Mouse (Mus musculus): ENCODE measurements around the gene Map3k12.

The Map3k12 gene

DNA sequence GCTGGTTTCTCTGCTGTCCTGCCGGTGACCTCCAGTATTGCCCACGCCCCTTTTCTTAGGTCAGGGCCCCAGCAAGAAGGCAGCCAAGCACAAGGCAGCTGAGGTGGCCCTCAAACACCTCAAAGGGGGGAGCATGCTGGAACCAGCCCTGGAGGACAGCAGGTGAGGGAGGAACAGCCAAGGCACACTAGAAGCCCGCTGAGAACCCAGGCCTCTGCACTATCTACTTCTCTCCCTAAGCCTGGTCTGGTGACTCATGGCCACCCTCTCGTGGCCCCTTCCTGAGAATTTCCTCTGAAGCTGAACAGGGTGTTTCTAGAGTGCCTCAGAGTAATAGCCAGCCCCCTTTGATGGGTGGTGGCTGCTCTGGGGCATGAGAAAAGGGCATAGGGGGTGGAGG is 3.6 kb upstream of the Map3k12 start:
- no peak for DNase-seq (ENCODE audit: extremely low read depth, low read depth, low spot score)

DNA sequence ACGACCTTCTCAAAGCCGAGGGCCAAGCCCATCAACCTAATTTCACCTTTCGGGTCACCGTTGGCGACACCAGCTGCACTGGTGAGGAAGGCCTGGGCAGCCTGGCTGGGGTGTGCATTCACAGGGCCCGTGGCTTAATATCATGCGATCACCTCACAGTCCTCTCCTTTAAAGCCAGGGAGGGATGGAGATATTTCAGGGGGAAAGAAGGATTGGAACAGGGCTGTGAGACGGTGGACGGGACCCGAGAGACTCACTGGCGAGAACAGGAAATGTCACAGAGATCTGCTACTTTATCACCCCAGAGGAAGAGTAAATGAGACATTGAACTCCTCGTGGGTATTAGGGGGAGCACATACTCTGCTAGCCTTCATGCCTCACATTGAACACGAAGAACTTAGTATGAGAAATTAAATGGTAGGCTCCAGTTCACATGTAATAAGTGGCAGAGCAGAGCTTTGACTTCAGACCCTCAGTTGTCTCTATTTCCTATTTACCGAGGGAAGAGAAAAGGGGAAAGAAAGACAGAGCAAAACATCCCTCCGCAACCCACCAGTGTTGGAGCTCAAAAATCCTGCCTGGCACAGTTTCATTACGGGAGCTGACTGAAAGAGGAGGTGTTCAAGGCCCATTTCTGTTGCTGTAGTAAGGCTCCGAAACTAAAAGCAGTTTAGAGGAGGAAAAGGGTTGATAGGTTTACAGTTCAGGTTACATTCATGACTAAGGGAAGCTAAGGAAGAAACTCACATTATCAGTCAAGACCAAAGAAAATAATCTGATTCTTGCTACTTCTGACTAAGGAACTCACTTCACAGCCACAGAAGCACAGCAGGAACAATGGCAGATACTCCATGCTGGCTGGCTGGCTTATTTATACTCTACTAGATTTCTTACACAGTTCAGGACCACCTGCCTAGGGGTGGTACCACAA is 2.6 kb upstream of the Map3k12 start:
- DNase-seq (ENCODE audit: extremely low read depth, low read depth, low spot score), result no peak

DNA sequence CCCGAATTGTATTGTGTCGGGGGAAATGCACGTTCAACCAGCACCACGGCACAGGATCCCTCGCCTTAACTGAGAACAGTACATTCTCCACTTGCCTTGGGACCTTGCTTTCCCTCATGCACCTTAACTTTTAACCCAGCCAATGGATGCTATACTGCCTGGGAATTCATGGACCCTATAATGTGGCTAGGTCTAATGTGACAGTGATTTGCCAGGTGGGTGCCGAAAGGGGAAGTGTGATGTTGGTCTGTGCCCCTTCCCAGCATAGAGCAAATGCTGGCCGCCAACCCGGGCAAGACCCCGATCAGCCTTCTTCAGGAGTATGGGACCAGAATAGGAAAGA is 2.0 kb upstream of the Map3k12 start:
- DNase-seq (ENCODE audit: extremely low read depth, low read depth, low spot score), result no peak

DNA sequence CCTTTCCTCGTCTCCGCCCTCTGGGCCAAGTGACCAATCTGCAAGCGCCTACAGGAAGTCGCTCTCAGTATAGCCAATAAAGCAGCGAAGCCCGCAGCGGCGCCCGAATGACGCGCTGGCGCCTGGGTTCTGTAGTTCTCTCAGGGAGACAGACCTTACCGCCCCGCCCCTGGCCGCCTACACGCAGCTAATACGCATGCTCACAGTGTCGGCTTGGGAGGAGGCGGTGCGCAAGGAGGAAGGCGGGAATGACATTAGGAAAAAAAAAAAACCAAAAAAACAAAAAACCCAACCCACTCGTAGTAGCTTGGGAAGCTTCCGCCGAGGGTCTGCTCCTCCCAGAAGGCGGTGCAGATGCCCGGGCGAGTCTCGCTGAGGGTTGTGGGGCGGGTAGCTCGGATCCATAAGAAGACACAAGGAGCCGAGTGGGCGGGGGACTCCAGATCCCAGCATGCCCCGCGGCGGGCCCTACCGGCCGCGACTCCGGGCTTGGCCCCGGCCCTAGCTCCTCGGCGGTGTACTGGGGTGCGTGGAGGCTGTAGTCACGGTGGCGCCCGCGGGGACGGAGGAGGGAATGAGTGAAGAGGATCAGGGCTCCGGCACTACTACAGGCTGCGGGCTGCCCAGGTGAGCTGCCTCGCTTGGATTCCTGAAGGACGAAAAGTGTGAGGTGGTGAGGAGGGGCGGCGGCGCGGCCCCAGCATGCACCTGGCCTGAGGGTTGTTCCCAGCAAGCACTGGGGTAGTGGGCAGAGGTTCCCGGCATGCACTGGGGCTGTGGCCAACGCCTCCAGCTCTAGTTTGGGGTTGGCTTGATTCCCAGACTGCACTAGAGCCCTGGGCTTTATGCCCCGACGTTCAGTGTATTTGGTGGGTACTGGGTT is 1.4 kb upstream of the Map3k12 start, which contains the start of gene Tarbp2:
TSS of gene Tarbp2 (plus strand) at position 217 of the 883 bp plus-strand sequence.
- peak; percentile 99 for DNase-seq (ENCODE audit: extremely low read depth, low read depth, low spot score)

DNA sequence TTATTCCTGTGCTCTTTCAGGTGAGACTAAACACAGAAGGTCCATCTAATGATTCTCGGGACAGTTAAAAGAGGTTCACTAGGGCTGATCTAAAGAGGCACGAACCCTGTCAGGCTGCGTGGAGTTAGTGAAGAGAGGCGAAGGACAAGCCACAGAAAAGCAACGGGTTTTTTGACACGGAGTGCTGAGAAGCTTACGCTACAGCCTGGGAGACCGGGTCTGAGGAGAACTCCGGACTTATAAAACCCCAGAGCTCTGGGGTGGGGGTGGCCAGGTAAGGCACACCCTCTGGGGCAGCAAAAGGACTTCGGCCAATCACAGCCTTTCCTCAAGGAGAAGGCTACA is 739 bp upstream of the Map3k12 start:
- DNase-seq (ENCODE audit: extremely low read depth, low read depth, low spot score), result no peak

DNA sequence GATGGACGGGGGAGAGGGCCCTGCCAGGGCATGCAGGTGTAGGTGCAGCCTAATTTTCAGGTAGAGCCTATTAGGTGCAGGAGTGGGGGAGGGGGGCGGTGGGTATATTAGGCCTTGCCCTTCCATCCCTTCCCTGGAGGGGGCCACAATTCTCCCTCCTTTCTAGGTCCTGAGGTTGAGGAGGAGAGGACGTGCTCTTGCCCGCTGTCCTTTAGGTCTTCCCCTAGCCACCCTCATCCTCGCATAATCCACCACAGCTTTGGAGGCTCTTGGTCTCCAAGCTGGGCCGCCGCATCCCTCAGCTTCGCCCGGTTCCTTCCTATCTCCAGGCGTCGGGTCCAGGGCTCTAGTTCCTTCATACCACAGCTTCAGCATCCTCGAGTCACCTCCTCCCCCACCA is 571 bp downstream of the Map3k12 start:
- no peak for DNase-seq (ENCODE audit: extremely low read depth, low read depth, low spot score)

DNA sequence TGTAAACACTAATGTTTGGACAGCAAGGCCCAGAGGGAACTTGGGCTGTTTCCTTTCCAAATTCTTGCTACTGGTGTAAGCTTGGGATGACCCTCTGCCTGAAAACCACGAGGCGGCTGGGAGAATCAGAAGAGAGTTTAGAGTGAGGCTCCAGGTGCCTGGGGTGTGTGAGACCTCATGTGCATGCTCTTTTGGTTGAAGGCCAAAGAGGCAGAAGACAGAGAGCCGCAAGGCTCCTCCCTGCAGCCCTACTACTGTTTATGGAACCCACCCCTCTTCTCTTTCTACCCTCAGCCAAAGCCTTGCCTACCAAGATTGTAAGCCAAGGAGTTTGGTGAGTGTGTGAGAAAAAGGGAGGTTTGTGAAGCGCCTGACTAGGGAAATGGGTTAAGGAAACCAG is 1.1 kb downstream of the Map3k12 start:
- no peak for DNase-seq (ENCODE audit: extremely low read depth, low read depth, low spot score)

DNA sequence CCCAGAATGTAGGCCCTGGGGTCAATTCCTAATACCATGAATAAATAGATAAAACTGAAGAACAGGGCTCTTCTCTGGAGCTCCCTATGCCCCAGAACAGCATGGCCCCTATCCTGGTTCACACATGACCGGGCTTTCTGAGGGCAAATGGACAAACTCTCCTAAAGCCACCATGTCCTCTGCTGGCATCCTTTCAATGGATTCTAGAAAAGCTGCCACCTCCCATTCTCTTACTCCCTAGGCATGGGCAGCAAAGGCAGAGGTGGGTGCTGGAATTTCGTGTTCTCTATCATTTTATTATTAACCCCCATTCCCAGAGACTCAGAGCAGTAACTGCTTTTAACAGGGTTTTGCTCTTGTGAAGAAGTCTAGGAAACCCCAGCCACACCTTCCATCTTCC is 1.6 kb downstream of the Map3k12 start:
- DNase-seq (ENCODE audit: extremely low read depth, low read depth, low spot score), result no peak

DNA sequence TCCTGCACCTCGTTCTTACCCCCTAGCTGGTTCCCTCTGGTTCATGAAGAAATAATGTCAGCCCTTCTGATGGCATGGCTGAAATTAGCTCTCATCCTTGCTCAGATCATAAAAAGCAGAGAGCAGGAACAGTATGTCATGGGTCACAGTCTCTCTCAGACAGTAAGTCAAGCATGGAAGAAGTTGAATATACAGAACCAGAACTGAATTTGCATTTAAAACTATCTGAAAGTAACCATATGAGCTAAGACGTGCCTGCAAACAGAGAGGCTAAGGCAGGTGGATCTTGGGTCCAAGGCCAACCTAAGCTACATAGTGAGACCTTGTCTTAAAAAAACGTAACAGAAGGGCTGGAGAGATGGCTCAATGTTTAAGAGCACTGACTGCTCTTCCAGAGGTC is 3.9 kb downstream of the Map3k12 start:
- DNase-seq (ENCODE audit: extremely low read depth, low read depth, low spot score), result no peak

DNA sequence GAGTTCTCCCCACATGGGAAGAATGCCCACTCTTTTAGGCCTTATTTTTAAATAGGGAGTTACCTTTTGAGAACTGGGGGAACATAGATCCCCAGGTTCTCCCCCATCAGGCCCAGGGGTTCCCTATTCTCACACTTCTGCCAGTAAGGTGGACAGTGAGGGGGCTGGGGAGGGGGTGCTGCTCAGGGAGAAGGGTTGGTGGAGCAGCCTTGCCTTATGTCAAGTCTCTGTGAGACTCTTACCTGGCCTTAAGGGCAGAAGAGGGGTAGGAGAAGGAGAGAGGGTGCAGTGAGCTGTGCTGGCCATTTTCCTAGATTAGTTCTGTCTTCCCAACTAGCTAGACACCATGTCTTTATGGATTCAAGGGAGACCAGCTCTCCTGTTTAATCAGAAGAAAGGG is 4.4 kb downstream of the Map3k12 start:
- no peak for DNase-seq (ENCODE audit: extremely low read depth, low read depth, low spot score)

DNA sequence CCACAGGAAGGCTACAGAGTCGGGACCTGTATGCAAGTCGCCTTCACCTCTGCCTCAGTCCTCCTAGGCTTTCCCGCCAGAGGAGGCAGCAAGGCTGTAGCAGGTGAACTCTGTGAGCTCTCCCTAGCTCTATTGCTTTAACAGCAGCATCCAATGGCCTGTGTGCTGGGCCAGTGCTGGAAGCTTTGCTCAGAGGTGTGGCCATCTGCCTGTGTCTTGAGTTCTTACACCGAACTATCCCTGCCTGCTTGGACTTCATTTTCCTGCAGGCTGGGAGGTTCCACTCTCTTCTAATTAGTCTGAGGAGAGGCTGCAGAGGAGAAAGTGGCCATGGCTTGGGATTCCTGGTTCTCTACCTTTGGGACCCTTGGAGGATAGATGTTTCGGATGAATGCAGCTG is 4.9 kb downstream of the Map3k12 start:
- DNase-seq (ENCODE audit: extremely low read depth, low read depth, low spot score), result no peak

DNA sequence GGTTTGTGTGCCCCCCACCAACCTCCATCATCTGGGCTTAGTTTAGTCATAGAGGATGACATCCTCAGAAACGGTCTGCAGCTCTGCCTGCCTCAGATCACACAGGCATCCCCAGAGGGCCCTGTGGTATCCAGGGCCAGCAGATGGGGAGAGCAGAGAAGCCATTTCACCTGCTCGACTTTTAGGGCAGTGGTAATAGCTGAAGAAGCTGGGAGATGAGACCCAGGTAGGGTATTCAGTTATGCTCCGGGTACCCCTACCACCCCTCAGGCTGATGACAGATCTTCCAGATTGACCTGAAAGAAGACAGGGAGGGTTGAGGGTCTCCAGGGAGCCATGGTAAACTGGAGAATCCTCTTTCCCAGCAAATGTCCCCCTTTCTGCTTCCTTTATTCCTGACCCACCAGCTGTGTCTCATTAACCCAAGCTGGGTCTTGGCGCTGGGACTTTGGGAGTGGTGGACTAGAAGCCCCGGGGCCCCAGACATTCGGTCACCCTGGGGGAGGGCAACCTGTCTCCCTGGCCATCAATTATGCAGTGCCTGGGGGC is 5.5 kb downstream of the Map3k12 start:
- no peak for DNase-seq (ENCODE audit: extremely low read depth, low read depth, low spot score)

DNA sequence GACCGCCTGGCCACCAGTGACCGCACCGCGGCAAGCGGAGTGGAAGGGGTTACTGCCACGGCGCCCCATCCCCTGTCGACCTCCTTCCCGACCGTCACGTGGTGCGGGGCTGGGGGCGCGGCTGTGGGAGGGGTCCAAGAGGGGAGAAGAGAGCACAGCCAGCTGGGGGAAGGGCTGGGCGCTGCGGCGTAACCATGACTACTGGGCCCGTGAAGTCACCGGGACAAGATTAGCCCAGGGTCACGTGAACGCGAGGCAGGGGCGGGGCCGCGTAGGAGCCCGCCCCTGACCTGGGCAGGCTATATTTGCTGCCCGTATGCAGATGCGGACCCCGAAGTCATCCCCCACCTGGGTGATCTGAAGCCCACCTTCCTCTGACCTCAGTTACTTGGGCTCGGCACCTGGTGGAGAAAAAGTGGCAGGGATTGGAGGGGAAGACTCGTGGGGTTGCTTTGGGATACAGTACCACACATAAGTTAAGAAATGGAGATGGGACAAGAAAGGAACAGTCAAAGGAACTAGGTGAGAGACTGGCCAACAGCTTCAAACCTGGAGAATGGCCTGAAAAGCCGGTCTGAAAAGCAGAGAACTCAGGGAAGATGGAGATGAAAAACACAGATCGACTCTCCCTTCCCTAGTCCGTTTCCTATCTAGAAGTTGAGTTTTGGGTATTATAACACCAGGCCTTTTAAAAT is 6.1 kb downstream of the Map3k12 start:
- no peak for DNase-seq (ENCODE audit: extremely low read depth, low read depth, low spot score)

DNA sequence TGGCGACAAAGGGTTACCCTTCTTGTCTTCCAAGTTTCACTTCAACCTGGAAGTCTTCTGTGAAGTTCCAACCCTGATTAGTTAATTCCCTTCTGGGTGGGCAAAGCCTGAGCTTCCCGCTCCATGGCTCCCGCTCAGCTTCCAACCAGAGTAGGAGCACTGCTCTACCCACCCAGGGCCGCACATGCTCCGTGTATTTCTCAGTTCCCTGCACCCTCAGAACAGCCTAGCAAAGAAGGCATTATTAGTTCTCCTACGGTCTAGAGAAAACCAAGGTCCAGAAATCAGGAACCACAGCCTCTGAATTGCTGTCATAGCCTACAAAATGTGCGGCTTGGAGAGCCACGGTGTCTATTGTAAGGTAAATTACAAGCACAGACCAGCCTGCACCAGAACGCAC is 6.8 kb downstream of the Map3k12 start:
- no peak for DNase-seq (ENCODE audit: extremely low read depth, low read depth, low spot score)

DNA sequence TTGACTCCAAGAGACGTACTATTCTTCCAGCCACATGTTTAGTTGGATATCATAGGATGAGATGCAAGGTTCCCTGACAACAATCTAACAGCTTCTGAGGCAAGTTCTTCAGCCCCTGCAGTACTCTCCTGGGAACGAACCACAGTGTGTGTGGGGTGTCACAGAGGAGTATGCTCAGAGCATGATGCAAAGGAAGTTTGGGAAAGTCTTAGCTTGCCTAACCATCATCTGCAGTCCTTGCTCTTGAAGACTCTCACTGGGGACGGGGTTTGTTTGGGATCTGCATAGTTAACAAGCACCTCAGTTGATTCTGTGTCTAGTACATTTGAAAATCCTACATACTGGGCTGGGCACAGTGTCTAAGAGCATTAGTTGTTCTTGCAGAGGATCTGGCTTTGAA is 8.5 kb downstream of the Map3k12 start:
- DNase-seq (ENCODE audit: extremely low read depth, low read depth, low spot score), result no peak

DNA sequence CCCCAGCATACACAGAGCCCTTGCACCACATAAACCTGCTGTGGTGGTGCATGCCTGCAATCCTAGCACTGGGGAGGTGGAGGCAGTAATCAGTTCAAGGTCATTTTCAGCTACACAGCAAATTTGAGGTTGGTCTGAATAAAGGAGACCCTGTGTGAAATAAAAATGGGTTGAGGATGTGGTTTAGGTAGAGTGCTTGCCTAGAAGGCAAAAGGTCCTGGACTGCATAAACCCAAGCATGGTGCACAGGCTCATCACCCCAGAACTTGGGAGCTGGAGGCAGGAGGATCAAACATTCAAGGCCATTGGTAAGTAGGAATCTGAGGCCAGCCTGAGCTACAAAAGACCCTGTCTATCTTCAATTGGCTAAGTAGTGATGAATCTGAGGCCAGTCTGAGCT is 9.3 kb downstream of the Map3k12 start:
- no peak for DNase-seq (ENCODE audit: extremely low read depth, low read depth, low spot score)

DNA sequence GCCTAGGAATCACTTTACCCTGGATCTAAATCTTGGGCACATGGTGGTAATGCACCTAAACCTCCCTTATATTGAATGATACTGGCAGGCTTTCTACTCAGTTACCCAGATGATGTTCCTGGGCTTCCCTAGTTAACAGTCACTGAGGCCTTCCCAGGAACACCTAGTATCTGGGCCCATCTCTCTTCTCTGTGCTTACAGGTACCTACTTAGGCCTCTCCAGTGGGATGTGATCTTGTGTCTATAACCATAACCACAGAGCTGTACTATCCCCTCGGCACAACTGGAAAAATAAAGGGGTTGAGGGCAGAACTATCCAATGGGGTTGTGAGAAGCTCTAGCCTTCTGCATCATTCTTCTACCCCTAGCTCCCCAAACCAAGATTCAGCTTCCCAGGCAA is 10.0 kb downstream of the Map3k12 start:
- no peak for DNase-seq (ENCODE audit: extremely low read depth, low read depth, low spot score)

DNA sequence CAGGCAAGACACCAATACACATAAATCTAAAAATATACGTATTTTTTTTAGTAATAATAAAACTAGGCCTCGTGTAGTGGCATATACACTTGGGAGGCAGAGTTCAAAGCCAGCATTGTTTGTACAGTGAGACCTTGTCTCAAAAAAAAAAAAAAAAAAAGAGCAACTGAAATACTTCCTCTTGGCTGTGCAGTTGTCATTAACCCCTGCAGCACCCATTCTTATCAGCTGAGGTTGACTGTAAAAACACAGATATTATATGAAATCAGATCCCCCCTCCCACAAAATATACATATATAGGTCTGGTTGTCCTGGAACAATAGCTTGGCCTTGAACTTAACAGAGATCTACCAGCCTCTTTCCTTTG is 10.4 kb downstream of the Map3k12 start:
- DNase-seq (ENCODE audit: extremely low read depth, low read depth, low spot score), result no peak

DNA sequence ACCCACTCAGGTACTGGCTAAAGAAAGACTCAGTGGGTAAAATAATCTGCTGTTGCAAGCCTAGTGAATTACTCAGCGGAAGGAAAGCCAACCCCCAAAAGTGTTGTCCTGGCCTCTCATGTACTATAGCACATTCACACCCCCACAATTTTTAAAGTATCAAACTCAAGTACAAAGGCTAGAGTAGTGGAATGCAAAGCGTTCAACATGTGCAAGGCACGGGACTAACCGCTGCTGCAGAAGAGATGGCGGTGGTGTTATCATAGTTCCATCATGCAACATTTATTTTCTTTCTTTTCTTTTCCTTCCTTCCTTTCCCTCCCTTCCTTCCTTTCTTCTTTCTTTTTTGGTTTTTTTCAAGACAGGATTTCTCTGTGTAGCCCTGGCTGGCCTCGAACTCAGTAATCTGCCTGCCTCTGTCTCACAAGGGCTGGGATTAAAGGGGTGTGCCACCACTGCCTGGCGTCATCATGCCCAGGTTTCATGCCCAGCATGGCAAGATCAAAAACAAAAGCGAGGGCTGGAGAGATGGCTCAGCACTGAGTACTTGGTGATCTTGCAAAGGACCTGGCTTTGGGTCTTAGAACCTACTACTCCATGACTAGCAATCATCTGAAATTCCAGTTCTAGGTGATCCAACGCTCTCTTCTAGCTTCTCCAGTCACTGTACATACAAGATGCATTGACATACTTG is 10.9 kb downstream of the Map3k12 start:
- DNase-seq (ENCODE audit: extremely low read depth, low read depth, low spot score), result no peak

DNA sequence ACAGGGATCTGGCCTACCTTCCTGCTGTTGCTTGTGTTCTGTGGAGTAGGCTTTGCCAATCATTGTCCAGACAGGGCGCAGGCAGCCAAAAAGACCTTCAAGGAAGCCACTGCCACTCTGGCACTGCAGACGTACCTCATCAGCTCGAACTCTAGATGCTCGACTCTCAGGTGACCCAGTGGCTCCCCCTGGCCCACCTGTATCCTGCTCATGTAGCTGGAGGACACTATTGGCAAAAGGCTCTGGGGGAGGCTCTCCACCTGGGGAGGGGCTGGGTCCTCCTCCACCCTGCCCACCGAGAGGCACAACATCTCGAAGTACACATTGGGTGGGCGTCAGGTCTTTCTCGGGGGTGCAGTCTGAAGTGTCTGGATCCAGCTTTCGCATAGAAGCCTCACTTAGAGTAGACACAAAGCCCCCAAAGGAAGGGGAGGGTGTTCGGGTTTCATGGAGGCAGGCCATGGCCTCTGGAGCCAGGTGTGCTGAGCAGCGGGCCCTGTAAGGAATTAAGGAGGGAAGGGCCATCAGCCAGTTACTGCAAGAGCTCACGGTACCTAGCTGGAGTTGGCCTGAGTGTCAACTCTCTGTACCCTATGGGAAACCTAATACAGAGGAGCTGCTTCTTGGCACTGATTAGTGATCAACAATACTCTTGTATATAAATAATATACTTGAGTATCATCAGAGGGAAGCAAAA is 11.6 kb downstream of the Map3k12 start:
- DNase-seq (ENCODE audit: extremely low read depth, low read depth, low spot score), result no peak
